Mouse (Mus musculus) c-Kit-negative CD71-positive TER-119-positive erythroid progenitor cells, embryonic 14.5 days (primary cell): ENCODE data around the gene Vmn2r45.
"Not testable (repeated sequence)": the region's sequence is repeated elsewhere in the genome, so short reads cannot be mapped to it uniquely, and the experiment has no call there.

Experiments
- DNase-seq: peaks from one replicate; pipeline ENCODE4 v3.0.0-alpha.2; 2013; ENCODE audit warnings: low read depth, low spot score

Gene Vmn2r45

DNA sequence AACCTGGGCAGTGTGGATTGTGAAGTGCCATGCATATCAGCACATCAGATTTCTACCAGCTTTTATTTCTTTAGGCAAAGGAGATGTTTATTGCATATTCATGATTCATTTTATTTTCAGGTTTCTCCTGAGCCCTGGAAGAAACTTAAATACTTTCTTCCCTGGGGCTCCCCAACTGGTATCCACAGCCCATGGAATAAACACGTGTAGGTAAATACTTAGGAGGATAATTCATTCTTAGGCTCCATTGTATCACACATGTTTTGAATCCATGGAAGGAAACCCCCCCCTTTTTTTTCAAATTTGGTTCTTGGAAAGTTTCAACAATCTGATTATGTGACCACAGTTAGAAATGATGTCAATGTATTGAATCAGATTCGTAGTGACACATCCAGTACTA, at the start of gene Vmn2r45:
Gene Vmn2r45, minus strand, starts transcription at position 101 of the 400 bp plus-strand sequence.
- not testable (repeated sequence) for DNase-seq
